Mouse (Mus musculus) stomach, embryonic 15.5 days (tissue): ENCODE measurements around the gene Tmem37. TPM values are rescaled to one million over a fixed set of nuclear protein-coding genes. Genes with fewer than 3 reads are reported as not detected.

Source experiments
- ATAC-seq: fragments of 200-750 bp; cut with Nextera tagmentation; 2 replicates; pipeline ENCODE4 v1.8.0; 2017; ENCODE audit warnings: low read depth, moderate number of reproducible peaks, moderate TSS enrichment; ENCODE audit not compliant: insufficient read depth, low FRiP score
- H3K27ac ChIP-seq: fragments of 300-500 bp; sonication (generic); 2 replicates; pipeline ENCODE4 v1.5.1; 2015; ENCODE audit warnings: mild to moderate bottlenecking, inconsistent platforms
- H3K27me3 ChIP-seq: fragments of 300-500 bp; sonication (generic); replicated peaks from 2 replicates; pipeline ENCODE4 v1.6.1; 2015; ENCODE audit warnings: inconsistent platforms
- H3K36me3 ChIP-seq: fragments of 300-500 bp; sonication (generic); 2 replicates; pipeline ENCODE4 v1.6.1; 2015; ENCODE audit warnings: inconsistent platforms
- H3K4me1 ChIP-seq: fragments of 300-500 bp; sonication (generic); 2 replicates; pipeline ENCODE4 v1.6.1; 2015; ENCODE audit warnings: inconsistent platforms
- H3K4me2 ChIP-seq: fragments of 300-500 bp; sonication (generic); 2 replicates; pipeline ENCODE4 v1.6.1; 2015; ENCODE audit warnings: mild to moderate bottlenecking, inconsistent platforms
- H3K4me3 ChIP-seq: fragments of 300-500 bp; sonication (generic); replicated peaks from 2 replicates; pipeline ENCODE4 v1.5.1; 2015; ENCODE audit warnings: inconsistent platforms
- H3K9ac ChIP-seq: fragments of 300-500 bp; sonication (generic); 2 replicates; pipeline ENCODE4 v1.6.1; 2015; ENCODE audit warnings: inconsistent platforms
- H3K9me3 ChIP-seq: fragments of 300-500 bp; sonication (generic); 2 replicates; pipeline ENCODE4 v1.6.1; 2016; ENCODE audit warnings: inconsistent platforms
- WGBS: fragments of 180-500 bp; shearing (Covaris S2); methylation state at CpG from one replicate; pipeline ENCODE4 v1.1.7; 2015; 5-methylcytosine and 5-hydroxymethylcytosine counted together
- polyA plus RNA-seq: library from polyadenylated mRNA; unstranded; fragments of >200 nt; fragmentation: Nextera tagmentation; extraction: Ambion mirVana; gene quantifications from 2 replicates; pipeline ENCODE4 v1.2.1, GENCODE M21; 2015

Tmem37 gene
- polyA plus RNA-seq, 1 experiment from 2014 or later: 23.9 TPM

DNA sequence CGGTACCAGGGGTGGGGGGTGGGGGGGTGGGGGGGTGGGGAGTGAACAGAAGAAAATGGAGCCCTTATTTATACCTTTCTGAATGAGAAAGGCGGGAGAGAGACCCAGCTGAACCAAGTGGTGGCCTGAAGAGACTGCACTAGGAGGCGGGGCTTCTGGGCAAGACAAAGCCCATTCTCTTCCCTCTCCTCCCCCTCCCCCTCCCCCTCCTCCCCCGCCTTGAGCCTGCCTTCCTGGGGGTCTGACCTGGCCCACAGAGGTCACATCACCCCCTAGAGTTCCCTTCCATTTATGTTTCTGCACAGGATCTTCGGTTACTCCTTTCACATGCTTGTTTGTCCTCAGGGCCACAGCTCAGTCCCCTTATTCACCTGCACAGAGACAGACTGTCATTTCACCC is 15.3 kb upstream of the Tmem37 start:
- H3K27ac ChIP-seq: no peak overlapping the region
- no peaks in the 10 kb centered on the region for H3K36me3 ChIP-seq
- no peak overlapping the region for H3K4me3 ChIP-seq
- ATAC-seq: no peak
- H3K27me3 ChIP-seq: no peaks in the 10 kb centered on the region
- no peak overlapping the region for H3K4me2 ChIP-seq
- no peaks in the 10 kb centered on the region for H3K4me1 ChIP-seq
- H3K9me3 ChIP-seq: no peaks in the 10 kb centered on the region
- WGBS: 15% methylated on average over 4 of the region's 5 CpGs
- no peak overlapping the region for H3K9ac ChIP-seq

DNA sequence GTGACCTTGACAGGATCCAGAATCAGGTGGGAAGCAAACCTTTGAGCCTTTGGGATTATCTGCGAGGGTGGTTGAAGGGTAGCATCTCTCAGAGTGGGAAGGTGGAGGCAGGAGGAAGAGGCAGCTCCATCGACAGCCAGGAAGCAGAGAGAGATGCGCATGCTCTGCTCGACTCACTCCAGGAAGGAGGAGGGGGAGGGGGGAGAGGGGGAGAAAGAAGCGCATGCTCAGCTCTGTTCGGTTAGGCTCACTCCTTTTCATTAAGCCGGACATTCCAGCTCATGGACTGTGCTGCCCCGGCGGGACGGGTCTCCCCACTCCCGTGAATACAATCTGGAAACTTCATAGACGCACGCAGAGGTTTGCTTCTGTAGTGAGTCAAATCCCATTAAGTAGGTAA is 12.8 kb upstream of the Tmem37 start:
- Histone ChIP-seq H3K9ac (no peak overlapping the region), H3K36me3 (no peaks in the 10 kb centered on the region), H3K4me2 (no peak overlapping the region), H3K27ac (no peak overlapping the region), H3K9me3 (no peaks in the 10 kb centered on the region), H3K4me3 (no peak overlapping the region), H3K4me1 (no peaks in the 10 kb centered on the region), H3K27me3 (no peaks in the 10 kb centered on the region)
- WGBS: 59% methylated on average over 13 of the region's 13 CpGs
- no peak for ATAC-seq

DNA sequence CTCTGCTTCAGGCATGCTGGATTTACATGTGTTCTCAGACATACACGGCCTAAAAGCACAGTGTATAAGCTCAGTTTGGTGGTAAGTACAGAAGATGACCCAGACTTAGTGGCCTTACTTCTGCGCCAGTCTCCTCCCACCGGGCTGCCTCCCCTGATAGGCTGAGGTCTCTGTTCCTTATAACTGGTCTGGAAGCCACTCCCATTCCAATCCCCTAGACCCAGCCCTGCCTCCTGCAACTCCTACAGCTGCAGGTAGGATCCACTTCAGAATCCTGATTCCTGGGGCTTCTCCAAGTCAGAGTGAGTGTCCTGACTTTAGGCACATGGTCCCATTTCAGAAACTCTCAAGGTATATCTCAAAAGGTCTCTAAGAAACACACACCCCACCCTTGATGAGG is 11.8 kb upstream of the Tmem37 start:
- Histone ChIP-seq H3K9ac (no peak overlapping the region), H3K4me3 (no peak overlapping the region), H3K27me3 (no peaks in the 10 kb centered on the region), H3K27ac (no peak overlapping the region), H3K9me3 (no peaks in the 10 kb centered on the region), H3K36me3 (no peaks in the 10 kb centered on the region), H3K4me2 (no peak overlapping the region), H3K4me1 (no peaks in the 10 kb centered on the region)
- ATAC-seq: no peak
- 63% methylated on average over 3 of the region's 3 CpGs for WGBS

DNA sequence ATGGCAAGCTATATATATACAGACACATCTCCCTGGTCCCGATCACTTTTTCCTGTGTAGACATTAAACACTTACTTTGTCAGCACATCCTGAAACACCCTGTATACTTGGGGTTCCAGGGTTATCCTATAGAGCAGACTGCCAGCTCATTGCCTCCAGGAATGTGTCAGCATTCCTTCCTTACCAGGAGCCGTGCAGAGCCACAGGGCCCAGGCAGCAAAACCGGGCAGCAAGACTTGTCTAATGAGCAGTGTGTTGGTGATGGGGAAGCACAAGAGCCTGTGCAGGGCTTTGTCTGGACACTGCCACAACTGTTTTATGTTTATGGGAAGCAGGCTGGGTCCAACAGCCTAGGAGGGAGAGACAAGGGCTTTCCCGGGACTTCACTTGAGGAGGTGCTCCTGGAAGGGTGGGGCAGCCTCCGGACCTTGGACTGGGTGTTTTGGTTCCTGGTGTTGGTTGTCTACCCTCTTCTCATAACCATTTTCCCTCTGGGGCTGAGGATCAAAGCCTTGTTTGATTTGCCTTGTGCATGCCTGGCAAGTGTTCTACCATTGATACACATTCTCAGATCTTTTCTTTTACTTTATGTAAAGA is 10.1 kb upstream of the Tmem37 start:
- no peak overlapping the region for H3K4me3 ChIP-seq
- no peak overlapping the region for H3K9ac ChIP-seq
- H3K27me3 ChIP-seq: no peaks in the 10 kb centered on the region
- peak overlapping the region; percentile 41; the same call in 1 of the 2 replicates for H3K27ac ChIP-seq
- no peaks in the 10 kb centered on the region for H3K9me3 ChIP-seq
- WGBS: 45% methylated on average over 5 of the region's 5 CpGs
- H3K36me3 ChIP-seq: no peaks in the 10 kb centered on the region
- H3K4me1 ChIP-seq: no peaks in the 10 kb centered on the region
- ATAC-seq: no peak
- H3K4me2 ChIP-seq: no peak overlapping the region

DNA sequence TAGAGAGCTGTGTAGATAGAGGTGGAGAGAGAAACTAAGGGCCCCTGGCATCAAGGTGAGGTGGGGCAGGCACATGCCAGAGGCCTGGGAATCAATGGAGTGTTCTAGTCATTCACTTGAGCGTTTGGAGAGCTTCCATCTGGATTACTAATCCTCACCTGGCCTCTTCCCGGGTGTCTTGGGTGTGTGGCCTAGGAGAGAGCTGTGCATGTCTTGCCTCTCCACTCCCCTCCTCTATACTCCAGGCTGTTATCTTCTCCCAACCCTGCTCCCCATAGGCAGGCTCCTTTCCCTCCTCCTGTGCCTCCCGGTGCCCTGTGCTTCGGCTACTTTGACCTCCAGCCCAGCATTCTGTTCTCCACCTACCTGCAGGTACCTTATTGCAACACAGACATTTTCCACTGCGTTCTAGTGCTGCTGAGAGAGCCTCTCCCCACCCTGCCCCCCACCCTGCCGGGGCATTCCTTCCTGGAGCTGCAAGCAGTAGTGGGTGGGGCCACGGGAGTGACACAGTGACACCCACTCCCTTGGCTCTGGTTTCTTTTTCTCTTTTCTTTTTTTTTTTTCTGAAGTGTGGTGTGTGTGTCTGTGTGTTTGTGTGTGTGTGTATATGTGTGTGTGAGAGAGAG is 9.2 kb upstream of the Tmem37 start:
- H3K27ac ChIP-seq: no peak overlapping the region; the same call in 1 of the 2 replicates
- 19% methylated on average over 7 of the region's 7 CpGs for WGBS

DNA sequence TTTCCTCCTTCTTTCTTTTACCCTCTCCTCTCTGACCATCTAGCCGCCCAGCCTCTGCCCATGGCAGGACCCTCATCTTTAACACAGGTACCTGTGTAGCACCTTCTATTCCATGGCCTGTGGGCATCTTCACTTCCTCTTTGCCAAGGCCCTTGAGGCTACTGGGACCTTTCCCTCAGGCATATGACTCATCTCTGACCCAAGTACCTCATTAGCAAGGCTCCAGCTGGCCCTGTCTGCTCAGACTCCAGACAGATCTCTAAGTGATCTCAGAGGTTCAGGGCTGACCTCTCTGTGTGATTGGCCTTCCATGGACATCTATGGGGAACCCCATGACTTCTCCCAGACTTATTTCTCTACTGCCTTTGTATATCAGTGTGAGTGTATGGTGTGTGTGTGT is 6.8 kb upstream of the Tmem37 start:
- no peak overlapping the region for H3K27ac ChIP-seq
- H3K36me3 ChIP-seq: no peaks in the 10 kb centered on the region
- H3K9ac ChIP-seq: no peak overlapping the region
- ATAC-seq: no peak
- no peaks in the 10 kb centered on the region for H3K27me3 ChIP-seq
- H3K4me3 ChIP-seq: no peak overlapping the region
- H3K4me2 ChIP-seq: no peak overlapping the region
- H3K4me1 ChIP-seq: no peaks in the 10 kb centered on the region
- WGBS: 84% methylated on average over 1 of the region's 1 CpGs
- H3K9me3 ChIP-seq: no peaks in the 10 kb centered on the region

More for the DNA sequence above, 9.2 kb upstream of the Tmem37 start:
- no peaks in the 10 kb centered on the region for H3K27me3 ChIP-seq
- H3K4me1 ChIP-seq: no peaks in the 10 kb centered on the region
- H3K4me2 ChIP-seq: 0 out of 2 replicates have a peak overlapping the region, but pooled peaks have one; percentile 16
- H3K9me3 ChIP-seq: no peaks in the 10 kb centered on the region
- no peak overlapping the region for H3K9ac ChIP-seq
- no peaks in the 10 kb centered on the region for H3K36me3 ChIP-seq
- ATAC-seq: peak; percentile 74
- H3K4me3 ChIP-seq: no peak overlapping the region

DNA sequence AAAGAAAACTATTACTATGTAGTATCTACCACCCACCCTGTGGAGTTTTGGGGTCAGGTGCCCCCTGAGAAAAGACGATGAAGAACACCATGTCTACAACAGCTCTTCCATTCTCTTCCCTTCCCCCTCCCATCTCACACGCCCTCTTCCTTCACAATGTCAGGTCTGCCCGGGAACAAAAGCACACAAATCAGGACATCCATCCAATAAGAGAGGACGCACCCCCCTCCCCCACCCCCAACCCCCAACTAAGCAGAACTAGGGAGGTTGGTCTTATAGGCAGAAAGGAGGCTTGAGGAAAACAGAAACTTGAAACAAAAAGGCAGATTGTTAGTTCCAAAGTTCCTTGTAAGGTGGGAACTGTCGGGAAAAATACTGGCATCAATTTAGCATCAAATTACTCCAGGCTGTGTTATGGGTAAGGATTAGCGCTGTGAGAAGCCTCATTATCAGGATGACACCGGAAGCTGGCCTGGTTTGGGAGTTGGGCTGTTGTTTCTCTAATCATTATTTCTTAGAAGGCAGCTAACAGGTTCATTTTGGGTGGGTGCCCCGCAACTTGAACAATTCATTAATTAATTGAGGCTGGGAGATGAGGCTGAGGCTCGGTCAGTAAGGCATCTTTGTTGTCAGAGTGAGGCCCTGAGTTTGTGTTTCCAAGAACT is 4.0 kb upstream of the Tmem37 start:
- no peak overlapping the region for H3K4me3 ChIP-seq
- 0 out of 2 replicates have a peak, but pooled peaks cover 3% of the 10 kb centered on the region for H3K27me3 ChIP-seq
- ATAC-seq: no peak
- WGBS: 33% methylated on average over 9 of the region's 9 CpGs
- H3K36me3 ChIP-seq: no peaks in the 10 kb centered on the region
- H3K4me2 ChIP-seq: no peak overlapping the region
- H3K4me1 ChIP-seq: 0 out of 2 replicates have a peak, but pooled peaks cover 15% of the 10 kb centered on the region
- H3K9me3 ChIP-seq: no peaks in the 10 kb centered on the region
- no peak overlapping the region for H3K27ac ChIP-seq
- no peak overlapping the region for H3K9ac ChIP-seq

DNA sequence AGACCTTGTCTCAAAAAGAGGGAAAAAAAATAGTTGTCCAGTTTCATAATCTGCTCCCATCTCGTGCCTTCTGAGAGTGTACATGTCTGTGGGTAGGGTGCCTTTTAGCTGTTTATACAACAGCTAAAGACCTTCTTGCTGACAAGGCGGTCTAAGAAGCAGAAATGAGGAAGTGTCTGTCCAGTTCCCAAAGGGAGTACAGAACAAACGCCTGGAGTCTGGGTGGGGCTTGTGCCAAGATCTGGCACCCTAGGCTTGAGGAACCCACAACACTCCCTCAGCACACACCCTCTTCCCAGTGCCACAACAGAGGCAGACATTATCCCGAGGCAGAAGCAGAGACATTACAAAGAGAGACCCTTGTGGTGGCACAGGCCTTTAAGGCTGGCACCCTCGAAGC is 1.6 kb upstream of the Tmem37 start:
- Histone ChIP-seq H3K9ac (no peak overlapping the region), H3K27ac (no peak overlapping the region), H3K4me3 (no peak overlapping the region), H3K4me1 (0 out of 2 replicates have a peak, but pooled peaks cover 16% of the 10 kb centered on the region), H3K9me3 (no peaks in the 10 kb centered on the region), H3K27me3 (0 out of 2 replicates have a peak, but pooled peaks cover 3% of the 10 kb centered on the region), H3K4me2 (no peak overlapping the region), H3K36me3 (no peaks in the 10 kb centered on the region)
- 63% methylated on average over 5 of the region's 5 CpGs for WGBS
- no peak for ATAC-seq

DNA sequence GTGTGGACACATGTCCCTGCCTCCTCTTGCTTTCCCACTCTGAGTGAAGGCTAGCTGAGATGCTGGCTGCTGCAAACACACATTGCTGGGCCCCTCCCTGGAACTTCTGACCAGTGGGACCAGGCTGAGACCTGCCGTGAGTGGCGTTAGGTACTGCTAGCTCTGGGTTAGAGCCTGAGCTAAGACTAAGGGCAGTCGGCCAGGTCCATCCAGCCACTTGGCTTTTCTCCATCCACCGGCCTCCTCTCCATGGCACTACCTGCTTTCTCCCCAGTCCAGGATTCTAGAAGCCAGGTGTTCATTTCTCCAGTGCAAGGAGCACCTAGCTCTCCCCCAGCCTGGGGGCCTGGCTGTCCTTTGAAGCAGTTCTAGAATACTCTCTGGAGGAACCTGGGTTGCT is 1.1 kb upstream of the Tmem37 start:
- no peak overlapping the region for H3K4me2 ChIP-seq
- ATAC-seq: no peak
- H3K27me3 ChIP-seq: 0 out of 2 replicates have a peak, but pooled peaks cover 3% of the 10 kb centered on the region
- H3K36me3 ChIP-seq: no peaks in the 10 kb centered on the region
- H3K4me1 ChIP-seq: 0 out of 2 replicates have a peak, but pooled peaks cover 16% of the 10 kb centered on the region
- no peaks in the 10 kb centered on the region for H3K9me3 ChIP-seq
- H3K27ac ChIP-seq: no peak overlapping the region
- WGBS: 70% methylated on average over 4 of the region's 4 CpGs
- H3K4me3 ChIP-seq: no peak overlapping the region
- H3K9ac ChIP-seq: no peak overlapping the region

DNA sequence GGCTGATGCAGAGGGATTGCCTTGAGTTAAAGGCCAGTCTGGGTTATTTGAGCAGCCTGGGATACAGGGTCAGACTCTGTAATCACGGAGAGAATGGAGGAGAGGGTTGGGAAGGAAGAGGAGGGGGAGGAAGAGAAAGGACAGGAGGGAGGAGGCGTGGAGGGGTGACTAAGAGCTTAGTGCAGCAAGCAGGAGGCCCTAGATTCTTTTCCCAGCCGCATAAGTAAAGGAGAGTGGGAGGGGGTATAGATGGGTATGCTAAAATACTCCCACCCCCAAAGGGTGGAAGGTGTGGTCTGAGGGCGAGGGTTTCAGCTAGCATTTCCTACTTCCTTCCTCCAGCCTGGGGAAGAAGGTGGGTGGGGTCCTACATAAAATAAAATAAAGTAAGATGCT is 431 bp upstream of the Tmem37 start:
- H3K9ac ChIP-seq: no peak overlapping the region
- WGBS: 28% methylated on average over 4 of the region's 4 CpGs
- no peak overlapping the region for H3K27ac ChIP-seq
- H3K9me3 ChIP-seq: no peaks in the 10 kb centered on the region
- H3K27me3 ChIP-seq: 0 out of 2 replicates have a peak, but pooled peaks cover 3% of the 10 kb centered on the region
- ATAC-seq: no peak
- H3K4me3 ChIP-seq: 0 out of 2 replicates have a peak overlapping the region, but pooled peaks have one; percentile 38
- peak overlapping the region; percentile 89 for H3K4me2 ChIP-seq
- no peaks in the 10 kb centered on the region for H3K36me3 ChIP-seq
- H3K4me1 ChIP-seq: 0 out of 2 replicates have a peak, but pooled peaks cover 16% of the 10 kb centered on the region

DNA sequence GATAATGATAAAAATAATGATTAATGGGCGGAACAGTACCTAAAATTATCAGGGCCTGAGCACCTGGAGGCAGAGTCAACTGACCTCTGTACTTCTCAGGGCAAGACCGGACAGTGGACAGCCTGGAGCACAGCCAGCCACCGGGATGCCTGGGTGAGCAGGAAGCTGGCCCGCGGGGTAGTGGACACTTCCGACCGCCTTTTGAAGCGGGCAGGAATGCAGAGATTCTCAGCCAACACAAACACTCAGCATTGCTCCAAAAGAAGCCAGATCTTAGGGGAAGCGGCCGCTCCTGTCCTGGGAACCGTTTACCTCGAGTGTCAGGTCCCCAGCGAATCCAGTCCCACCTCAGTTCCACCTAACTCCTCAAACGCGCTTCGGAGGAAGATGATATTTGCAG is 974 bp downstream of the Tmem37 start:
- 6% methylated on average over 16 of the region's 16 CpGs for WGBS
- Histone ChIP-seq H3K4me2 (peak overlapping the region; percentile 89), H3K9me3 (no peaks in the 10 kb centered on the region), H3K4me3 (peak overlapping the region; percentile 38), H3K36me3 (no peaks in the 10 kb centered on the region), H3K9ac (no peak overlapping the region), H3K4me1 (0 out of 2 replicates have a peak, but pooled peaks cover 16% of the 10 kb centered on the region), H3K27ac (no peak overlapping the region), H3K27me3 (0 out of 2 replicates have a peak, but pooled peaks cover 3% of the 10 kb centered on the region)
- no peak for ATAC-seq

DNA sequence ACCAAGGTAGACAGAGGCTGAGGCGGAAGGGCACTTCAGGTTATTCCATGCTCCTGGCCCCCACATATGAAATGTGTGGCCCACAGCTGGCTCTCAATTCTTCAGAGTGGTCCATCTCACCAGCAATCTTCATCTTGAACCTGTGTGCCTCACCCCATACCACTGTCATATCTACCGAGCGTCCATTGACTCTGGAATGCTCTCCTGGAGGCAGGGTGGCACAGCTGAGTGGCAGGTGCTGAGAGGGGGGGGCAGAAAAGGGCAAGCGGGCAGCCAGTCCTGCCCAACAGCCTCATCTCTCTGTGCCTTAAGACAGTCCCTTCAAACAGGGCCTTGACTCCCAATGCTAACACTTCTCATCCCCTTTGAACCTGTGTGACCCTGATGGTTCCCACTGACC is 2.7 kb downstream of the Tmem37 start:
- no peak overlapping the region for H3K9ac ChIP-seq
- H3K4me1 ChIP-seq: peaks cover 16% of the 10 kb centered on the region; the same call in 1 of the 2 replicates
- H3K9me3 ChIP-seq: no peaks in the 10 kb centered on the region
- no peak overlapping the region for H3K4me3 ChIP-seq
- 0 out of 2 replicates have a peak, but pooled peaks cover 3% of the 10 kb centered on the region for H3K27me3 ChIP-seq
- H3K4me2 ChIP-seq: no peak overlapping the region
- ATAC-seq: no peak
- WGBS: 85% methylated on average over 4 of the region's 4 CpGs
- H3K27ac ChIP-seq: no peak overlapping the region
- no peaks in the 10 kb centered on the region for H3K36me3 ChIP-seq
